Mouse (Mus musculus): ENCODE measurements around the gene Ncoa7.

Ncoa7 gene

GRCm38 (mm10) chr10:30802681-30803586 lies at the start of gene Ncoa7:
Gene Ncoa7, minus strand, starts transcription at chr10:30803326.
- DNase-seq = peak; percentile 93 to 94

GRCm38 (mm10) chr10:30845101-30845825 lies 42.1 kb upstream of the Ncoa7 start:
- DNase-seq = no peak

- DNase-seq = peak; percentile 17 to 30
Observed at GRCm38 (mm10) chr10:30844191-30845010, 41.3 kb upstream of the Ncoa7 start.

- peak; percentile 21 to 36 for DNase-seq
Observed at GRCm38 (mm10) chr10:30843438-30844190, 40.5 kb upstream of the Ncoa7 start.

GRCm38 (mm10) chr10:30842643-30843437 lies 39.7 kb upstream of the Ncoa7 start, which contains the start of gene Hey2:
Gene Hey2, minus strand, starts transcription at chr10:30842801.
- peak; percentile 100 for DNase-seq

GRCm38 (mm10) chr10:30842228-30842627 lies 39.1 kb upstream of the Ncoa7 start:
- no peak for DNase-seq

GRCm38 (mm10) chr10:30840824-30841223 lies 37.7 kb upstream of the Ncoa7 start:
- DNase-seq = no peak

- DNase-seq = no peak
Observed at GRCm38 (mm10) chr10:30838188-30838587, 35.1 kb upstream of the Ncoa7 start.

GRCm38 (mm10) chr10:30825049-30825448 lies 21.9 kb upstream of the Ncoa7 start:
- peak in 1 of 2 experiments; percentile 28 for DNase-seq

- peak; percentile 83 to 84 for DNase-seq
Observed at GRCm38 (mm10) chr10:30810967-30811293, 7.8 kb upstream of the Ncoa7 start.

GRCm38 (mm10) chr10:30810247-30810966 lies 7.3 kb upstream of the Ncoa7 start:
- peak; percentile 50 to 53 for DNase-seq

- DNase-seq = peak; percentile 43 to 47
Observed at GRCm38 (mm10) chr10:30803587-30804253, 594 bp upstream of the Ncoa7 start.

GRCm38 (mm10) chr10:30802033-30802432 lies 1.1 kb downstream of the Ncoa7 start:
- DNase-seq = peak; percentile 54 to 70

GRCm38 (mm10) chr10:30799713-30800450 lies 3.2 kb downstream of the Ncoa7 start:
- DNase-seq = no peak

- no peak for DNase-seq
Observed at GRCm38 (mm10) chr10:30796469-30797261, 6.5 kb downstream of the Ncoa7 start.

GRCm38 (mm10) chr10:30791016-30791415 lies 12.1 kb downstream of the Ncoa7 start:
- DNase-seq = no peak

GRCm38 (mm10) chr10:30789521-30789920 lies 13.6 kb downstream of the Ncoa7 start:
- no peak for DNase-seq

- no peak for DNase-seq
Observed at GRCm38 (mm10) chr10:30788340-30788721, 14.8 kb downstream of the Ncoa7 start.
